Mouse (Mus musculus): ENCODE measurements around the gene 1300017J02Rik.

1300017J02Rik gene

DNA sequence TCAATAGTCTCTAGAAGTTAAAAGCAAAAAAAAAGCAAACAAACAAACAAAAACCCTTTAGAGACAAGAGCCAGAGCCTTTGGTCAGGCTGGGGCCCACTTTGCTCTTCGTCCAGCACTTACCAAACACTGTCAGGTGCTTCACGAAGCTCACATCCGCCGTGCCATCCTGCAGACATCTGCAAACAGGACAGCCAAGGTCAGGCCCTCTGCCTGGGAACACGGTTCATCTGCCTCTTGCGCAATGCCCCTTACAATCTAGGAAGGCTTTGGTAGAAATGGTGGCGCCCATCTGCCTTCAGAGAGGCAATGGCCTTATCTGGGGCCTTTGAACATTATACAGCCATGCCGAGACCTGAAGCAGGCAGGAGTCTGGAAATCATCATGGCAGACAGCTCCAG is 30.1 kb downstream of the 1300017J02Rik start:
- DNase-seq (ENCODE audit: low read depth, low spot score), result no peak

DNA sequence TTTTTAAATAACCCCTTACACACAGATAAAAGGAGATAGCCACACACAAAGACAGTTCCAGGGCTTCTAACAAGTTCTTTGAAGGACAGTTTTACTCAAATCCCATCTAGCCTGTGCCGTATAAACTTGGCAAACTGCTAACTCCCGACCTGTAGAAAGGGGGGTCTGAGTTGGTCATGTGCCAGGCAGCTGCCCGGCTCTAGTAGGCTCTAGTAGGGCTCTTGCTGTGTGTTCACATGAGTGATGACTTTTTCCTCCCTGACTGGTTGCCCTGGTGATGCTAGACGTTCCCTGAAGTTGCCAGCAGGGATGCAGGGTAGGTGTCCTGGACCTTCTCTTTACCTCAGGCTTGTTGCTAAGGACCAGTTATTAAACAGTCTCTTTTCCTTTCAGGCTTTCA is 33.8 kb downstream of the 1300017J02Rik start:
- no peak for DNase-seq (ENCODE audit: low read depth, low spot score)

DNA sequence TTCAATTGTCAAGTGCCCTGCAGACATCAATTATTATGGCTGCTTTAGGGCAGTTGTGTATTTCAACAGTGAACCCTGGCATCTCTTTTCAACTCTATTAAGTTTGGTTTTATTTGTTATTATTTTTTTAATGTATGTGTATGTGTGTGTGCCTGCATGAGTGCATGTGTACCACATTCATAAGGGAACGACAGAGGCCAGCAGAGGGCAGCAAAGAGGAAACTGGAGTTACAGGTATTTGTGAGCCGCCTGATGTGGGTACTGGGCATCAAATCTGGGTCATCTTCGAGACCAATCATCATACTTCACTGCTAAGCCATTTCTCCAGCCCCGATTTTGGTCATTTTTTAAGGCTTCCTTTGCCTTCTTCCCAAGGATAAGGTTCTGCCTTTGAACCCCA is 39.1 kb downstream of the 1300017J02Rik start:
- no peak for DNase-seq (ENCODE audit: low read depth, low spot score)

DNA sequence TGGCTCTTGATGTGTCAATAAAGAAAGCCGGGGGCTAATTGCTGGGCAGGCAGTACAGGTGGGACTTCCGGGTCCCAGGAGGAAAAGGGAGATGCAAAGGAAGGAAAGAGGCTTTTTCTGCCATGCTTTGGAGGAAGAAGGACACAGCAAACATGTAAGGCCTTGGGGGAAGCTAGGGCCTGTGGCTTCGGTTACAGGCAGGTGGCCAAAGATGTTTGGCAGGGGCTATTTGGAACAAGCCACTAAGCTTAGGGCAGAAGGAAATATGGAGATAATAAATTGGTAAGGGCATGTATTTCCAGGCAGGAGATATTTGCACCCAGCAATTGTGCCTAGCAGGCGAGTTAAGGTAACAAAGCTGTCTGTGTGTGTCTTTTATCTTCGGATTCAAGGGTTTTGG is 52.0 kb downstream of the 1300017J02Rik start:
- DNase-seq (ENCODE audit: low read depth, low spot score), result no peak

DNA sequence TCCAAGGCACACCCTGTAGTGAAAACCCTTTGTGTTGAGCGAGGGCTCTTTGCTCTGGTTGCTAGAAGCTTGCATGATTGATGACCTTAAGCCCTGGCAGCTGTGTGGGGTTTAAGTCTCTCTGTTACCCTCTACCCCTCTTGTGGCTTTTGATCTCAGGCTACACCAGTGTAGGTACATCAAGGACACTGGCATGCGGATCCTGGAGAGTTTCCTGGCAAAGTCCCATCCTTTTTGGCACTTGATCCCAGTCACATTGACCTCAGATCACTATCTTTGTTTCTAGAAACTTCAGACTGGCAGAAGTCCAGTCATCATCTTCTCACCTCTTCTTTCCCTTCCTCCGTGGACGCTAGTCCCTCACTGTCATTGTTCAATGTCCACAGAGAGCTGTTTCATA is 56.3 kb downstream of the 1300017J02Rik start:
- DNase-seq (ENCODE audit: low read depth, low spot score), result no peak

DNA sequence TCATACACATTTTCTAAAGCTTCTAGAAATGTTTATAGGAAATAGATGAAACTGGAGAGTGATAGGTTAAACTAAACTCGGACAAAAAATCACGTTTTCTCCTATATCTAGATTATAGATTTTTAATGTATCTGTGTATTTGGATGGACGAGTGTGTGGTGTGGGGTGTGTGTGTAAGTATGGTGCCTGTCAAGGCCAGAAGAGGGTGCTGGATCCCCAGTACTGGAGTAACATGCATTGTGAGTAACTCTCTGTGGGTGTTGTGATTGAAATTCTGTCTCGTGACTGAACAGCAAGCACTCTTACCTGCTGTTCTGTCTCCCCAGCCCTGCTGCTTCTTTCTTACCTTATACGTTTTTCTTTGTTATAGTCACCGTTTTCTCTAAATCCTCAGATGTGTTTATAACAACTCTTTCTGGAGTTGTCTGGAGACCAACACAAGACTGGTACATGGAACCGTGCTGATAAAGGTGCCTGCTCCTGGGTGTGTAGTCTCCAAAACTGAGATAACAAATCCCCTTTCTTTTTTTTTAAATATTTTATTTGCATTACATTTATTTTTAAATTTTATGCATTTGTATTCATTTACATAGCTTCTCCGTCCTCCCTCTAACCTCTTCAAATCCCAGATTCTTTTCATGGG is 58.2 kb downstream of the 1300017J02Rik start:
- no peak for DNase-seq (ENCODE audit: low read depth, low spot score)

DNA sequence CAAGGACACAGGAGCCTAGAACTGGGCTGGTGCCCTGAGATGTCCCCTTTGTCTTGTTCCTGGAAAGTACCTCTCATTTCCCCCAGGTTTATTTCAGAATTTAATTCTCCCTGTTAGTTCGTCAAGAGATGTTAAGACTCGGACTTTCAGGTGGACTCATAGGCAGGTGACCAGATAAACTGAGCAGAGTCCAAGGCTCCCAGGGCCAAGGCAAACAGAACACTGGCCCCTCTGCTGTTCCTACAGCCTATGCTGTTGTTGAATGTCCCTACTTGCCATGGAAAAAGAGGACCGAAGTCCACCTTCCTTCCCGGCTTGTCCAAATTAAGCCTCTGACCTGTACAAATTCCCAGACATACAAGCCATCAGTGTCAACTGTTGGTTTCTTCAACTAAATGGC is 61.2 kb downstream of the 1300017J02Rik start:
- DNase-seq (ENCODE audit: low read depth, low spot score), result no peak

DNA sequence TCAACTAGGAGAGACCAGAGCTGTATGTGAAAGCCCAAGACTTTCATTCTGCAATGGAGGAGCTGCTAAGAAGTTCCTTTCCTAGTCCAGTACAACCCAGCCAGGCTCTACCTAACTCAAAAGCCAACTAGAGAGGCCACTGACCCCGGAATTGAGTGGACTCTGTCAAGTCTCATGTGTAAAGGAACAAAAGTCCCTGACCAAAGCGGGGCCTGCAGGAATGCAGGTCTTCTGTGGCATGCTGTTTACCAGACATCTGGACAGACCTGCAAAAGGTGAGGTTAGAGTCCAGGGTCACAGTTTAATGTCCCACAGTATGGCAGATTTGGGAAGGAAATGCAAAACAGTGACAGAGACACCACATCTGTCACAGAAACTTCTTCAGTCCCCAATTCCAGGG is 63.7 kb downstream of the 1300017J02Rik start:
- no peak for DNase-seq (ENCODE audit: low read depth, low spot score)

DNA sequence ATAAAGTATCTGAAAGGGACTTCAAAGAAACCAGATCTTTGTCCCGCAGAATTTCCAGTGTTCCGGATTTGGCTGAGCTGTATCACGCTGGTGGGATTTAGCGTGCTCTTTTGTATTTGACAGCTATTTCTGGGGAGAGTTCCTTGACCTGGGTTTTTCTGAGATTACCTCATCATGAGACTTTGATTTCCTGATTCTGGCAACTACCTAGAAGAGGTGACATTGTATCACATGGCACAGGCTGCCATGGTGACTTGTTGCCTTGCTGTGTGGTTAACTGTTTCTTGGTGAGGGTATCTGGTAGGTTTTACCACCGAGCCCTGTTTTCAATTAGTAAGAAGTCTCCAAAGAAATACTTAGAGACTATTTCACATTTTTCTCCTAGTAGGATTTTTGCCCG is 65.4 kb downstream of the 1300017J02Rik start:
- DNase-seq (ENCODE audit: low read depth, low spot score), result no peak

DNA sequence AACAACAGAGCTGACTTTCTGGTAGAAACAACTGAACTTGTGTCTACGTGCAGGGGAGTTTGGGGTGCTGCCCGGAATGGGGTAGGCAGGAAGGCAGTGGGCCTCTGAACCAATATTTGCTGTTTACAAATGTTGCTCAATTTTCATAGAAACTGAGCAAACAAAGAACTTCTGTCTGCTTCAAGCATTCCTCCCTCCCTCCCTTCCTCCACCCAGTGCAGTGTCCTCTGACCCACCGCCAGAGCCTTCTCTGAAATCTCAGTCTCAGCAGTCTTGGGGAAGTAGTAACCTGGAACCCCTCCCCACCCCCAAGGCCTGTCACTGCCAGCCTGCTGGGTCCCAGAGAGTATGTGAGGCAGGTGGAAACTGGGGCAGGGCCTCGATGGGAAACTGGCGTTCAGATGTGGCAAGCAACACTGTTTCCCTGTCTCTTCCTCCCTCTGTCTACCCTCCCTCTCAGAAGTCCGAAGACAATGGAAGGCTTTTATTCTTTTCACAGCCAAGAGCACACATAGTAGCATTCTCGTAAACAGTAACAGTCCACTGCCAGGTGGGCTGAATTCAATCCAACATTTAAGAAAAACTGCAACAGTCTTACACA is 70.2 kb downstream of the 1300017J02Rik start:
- no peak for DNase-seq (ENCODE audit: low read depth, low spot score)

DNA sequence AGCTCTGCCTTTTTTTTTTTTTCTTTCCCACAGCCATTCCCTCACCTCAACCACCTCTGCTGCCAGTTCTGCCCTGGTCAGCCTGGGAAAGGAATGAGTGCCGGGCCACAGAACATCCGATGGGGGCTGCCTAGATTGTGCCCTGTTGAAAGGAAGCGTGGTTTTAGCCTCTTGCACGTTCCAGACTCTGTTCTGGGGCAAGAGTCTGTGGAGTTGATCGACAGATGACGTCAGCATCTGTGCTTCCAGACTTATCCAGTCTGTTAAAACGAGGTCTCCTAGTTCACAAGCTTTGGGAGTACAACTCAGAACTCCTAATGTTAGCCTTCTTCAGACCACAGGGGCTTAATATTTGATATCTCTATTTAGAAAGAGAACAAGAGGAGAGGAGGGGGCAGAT is 70.8 kb downstream of the 1300017J02Rik start:
- DNase-seq (ENCODE audit: low read depth, low spot score), result no peak

DNA sequence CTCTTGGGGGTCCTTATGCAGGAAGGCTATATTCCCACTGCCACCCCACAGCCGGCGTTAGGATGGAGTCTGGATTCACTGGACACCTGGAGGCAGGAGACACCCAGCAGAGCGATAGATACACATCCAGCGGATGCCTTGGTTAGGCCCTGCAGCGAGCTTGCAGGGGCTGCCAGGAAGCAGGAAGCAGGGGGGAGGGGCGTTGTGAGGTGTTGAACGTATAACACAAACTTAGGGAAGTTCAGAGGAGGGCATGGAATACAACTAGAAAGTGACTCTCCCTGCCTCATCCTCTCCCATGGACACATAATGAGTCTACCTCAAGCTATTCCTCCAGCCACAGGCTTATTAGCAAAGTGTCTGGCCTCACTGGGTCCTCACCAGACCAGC is 71.9 kb downstream of the 1300017J02Rik start:
- DNase-seq (ENCODE audit: low read depth, low spot score), result no peak

DNA sequence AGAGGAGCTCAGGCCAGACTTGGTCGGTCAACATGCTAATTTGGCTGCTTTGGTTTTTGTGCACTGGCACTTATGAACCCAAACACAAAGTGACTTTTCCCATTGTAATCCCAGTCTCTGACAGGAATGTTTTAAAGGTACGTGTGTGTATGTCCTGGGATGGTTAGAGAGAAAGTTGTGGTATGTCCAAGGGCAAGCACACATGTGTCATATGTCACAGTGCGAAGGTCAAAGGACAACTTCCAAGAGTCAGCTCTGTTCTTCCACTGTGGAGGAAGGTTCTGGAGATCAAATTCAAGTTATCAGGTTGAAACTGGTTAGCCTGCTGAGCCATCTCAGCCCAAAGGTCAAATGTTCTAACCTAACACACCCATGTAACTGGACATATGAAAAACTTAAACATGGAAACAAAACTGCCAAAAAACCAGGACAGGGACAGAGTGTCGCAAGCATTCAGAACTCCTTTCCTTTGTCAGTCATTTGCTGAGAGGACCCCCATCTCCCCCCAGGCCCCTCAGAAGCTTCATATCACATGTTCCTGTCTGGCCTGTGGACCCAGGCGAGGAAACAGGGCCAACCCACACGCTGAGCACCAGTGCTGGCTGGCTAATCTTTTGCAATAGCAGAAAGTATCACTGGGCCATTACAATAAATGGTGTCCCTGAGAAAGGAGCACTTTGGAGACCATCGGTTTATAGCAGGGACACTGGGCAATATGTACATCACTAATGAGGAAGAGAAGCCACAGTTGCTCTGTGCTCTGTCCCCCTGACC is 72.5 kb downstream of the 1300017J02Rik start:
- no peak for DNase-seq (ENCODE audit: low read depth, low spot score)

DNA sequence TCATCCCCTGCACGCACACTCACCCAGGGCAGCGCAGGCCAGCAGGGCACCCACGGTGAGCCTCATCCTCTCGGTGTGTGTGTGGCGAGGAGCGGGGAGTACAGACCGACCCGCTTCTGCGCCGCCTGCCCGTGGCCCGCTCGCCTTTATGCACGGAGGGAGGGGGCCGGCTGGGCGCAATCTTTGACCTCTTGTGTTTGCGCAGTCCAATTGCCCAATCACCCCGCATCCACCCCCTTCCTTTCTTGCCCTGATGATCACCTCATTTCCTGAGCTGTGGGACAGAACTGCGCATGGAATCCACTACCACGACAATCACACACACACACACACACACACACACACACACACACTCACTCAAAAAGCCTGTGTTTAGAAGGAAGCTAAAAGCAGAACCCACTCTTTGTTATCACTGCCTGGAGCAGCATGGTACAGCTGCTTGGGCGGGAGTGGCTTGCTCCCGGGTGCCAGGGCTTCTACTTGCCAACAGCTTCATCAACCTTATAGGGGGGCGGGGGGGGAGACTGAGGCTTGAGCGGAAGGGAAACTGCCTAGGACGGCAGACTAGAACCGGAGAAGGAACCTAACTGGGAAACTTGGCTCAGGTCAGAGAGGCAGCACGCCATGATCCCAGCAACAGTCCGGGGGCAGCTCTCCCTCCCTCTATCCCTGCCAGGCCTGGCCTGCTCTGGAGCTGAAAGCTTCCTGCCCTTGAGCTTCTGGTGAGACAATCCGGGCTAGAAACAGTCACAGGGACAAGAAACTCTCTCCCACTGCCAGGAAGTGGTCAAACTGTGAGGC is 74.5 kb downstream of the 1300017J02Rik start, which contains the start of the genes Gm20425 and Trf:
Gm20425 (minus strand) TSS at position 157 of the 801 bp plus-strand sequence.
Trf (minus strand) TSS at position 294 of the 801 bp plus-strand sequence.
- no peak for DNase-seq (ENCODE audit: low read depth, low spot score)

DNA sequence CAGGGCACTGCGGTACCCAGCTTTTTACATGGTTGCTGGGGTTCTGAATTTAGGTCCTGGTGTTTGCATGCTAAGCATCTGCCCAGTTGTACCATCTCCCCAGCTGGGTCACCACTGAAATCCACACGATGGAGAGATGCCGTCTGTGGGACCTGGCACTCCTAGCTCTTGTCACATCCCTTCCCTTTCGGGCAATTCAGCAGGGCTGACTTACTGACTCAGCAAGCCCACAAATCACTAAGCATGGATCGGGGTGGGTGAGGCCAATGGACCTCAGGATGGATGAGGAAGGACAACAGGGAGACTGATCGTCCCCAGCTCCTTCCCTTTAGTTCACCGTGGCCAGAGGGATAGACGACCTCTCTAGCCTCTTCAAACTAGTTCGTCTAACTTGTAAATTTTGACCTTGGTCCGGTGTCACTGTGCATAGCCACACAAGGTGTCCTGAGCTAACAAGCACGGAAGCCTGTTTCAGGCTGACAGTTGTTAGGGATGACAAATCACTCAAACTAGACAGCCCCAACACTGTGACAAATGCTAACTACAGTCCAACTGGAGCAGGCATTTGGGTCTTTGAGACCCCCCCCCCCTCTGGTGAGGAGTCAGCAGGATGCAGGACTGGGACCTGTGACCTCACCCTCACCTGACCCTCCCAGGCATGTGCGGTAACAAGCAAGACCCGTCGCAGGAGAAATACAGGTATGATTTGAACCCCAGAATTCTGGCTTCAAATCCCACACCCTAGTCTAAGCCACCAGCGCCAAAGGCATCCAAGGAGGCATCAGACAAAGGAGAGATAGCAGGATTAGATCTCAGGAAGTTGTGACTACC is 75.6 kb downstream of the 1300017J02Rik start:
- DNase-seq (ENCODE audit: low read depth, low spot score), result no peak

DNA sequence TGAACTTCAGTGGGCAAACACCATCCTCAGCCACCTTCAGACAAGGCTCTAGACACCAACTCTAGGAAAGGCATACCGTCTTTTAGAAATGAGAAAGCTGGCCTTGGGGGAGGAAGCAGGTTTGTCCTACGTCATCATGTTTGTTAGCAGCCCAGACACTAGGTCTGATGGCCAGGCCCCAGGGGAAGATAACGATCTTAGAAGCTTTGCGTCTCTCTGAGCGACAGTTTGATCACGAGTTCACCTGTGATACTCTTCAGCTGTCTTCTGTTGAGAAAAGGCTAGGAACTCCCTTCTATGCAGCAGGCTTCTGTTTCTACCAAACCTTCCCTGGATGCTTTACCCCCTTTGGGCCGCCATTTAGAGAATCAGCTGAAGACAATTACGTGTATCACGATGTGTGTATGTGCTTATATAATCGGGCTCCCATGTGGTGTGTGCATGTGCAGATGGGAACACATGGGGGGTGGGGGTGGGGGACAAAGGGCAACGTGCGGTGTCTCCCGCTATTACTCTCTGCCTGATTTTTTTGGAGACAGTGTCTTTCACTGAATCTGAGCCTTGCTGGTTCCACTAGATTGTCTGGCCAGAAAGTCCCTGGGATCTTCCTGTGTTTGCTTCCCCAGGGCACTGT is 76.4 kb downstream of the 1300017J02Rik start:
- no peak for DNase-seq (ENCODE audit: low read depth, low spot score)

DNA sequence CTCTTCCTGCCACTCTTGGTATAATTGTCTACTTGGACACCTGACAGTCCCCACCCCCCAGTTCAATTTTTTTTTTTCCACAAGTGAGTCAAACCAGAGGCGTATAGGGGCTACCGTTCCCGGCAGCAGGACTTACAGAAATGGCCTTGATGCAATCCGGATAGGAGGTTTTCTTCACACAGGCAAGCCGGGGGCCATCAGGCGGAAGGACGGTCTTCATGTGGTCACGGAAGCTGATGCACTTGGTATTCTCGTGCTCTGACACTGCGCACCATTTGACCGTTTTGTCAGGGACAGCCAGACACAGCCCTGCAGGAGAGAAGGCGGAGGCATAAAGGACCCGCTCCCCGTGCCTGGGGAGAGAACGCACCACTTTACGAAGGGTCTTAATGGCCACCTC is 77.1 kb downstream of the 1300017J02Rik start:
- no peak for DNase-seq (ENCODE audit: low read depth, low spot score)

DNA sequence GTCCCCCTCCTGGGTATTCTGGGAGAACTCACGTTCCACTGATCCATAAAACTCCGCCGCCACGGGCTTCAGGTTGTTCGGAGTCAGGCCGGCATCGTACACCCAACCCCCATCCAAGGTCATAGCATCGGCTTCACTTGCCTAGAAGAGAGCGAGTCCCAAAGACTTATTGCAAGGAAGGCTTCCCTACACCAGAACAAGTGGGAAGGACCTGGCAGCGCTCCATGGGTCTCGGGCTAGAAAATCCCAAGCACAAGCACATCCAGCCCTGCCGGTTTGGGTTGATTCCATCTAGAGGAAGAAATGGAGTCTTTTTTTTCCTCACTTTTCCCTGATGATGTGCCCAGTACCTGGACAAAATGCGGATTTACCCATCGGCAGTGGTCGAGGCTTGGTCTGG is 78.1 kb downstream of the 1300017J02Rik start:
- no peak for DNase-seq (ENCODE audit: low read depth, low spot score)

DNA sequence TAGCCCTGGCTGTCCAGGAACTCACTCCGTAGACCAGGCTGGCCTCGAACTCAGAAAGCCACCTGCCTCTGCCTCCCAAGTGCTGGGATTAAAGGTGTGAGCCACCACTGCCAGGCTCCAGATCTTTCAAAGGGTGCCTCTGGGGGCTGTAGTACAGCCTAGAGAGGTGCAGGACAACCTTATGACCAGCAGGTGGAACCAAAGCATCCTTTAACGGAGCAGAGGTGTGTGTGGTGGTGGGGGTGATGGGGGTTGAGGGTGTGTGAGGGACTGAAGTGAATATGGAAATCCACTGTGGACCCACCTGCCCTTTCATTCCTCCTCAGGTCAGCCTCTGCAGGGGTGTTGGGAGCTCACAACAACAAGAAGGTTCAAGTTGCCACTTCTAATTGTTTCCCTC is 79.4 kb downstream of the 1300017J02Rik start:
- DNase-seq (ENCODE audit: low read depth, low spot score), result no peak

DNA sequence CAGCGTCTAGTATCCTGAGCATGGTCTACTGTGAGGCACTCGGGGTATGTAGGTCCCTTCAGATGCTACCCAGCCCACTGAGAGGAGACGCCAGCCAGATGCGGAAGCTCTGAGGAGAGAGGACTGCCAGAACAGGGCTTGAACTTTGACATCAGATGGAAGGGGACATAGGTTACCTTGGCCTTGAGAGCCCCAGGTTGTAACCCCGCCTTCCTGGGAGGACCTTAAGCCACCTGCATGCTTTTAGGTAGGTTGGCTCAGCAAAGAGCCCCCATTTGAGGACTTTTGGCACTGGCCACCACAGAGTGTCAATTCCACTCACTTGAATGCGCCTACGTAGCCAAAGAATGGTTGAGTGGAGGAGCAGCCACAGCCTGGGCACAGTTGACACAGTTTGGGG is 80.2 kb downstream of the 1300017J02Rik start:
- DNase-seq (ENCODE audit: low read depth, low spot score), result no peak

DNA sequence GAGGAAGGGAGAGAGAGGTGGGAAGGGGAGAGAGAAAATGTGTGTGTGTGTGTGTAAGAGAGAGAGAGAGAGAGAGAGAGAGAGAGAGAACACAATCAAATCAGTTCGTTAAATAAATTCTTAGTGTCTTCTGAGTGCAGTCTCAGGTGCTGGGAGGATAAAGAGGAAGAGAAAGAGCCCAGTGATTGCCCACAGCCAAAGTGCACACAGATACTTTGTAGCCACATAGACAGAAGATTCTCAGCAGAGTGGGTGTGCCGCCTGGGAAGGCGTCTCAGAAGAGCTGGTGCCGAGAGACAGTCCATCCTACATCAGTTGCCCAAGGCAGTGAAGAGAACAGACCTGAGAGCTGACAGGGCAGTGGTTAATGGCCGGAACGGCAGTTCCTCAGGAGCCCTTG is 90.6 kb downstream of the 1300017J02Rik start:
- DNase-seq (ENCODE audit: low read depth, low spot score), result no peak
